Mouse (Mus musculus) v-Abl transformed pro-B cells (cell line): ENCODE data around the gene Dlk2.

ENCODE experiments used
- in situ Hi-C, 2 experiments: fragments of 400-800 bp; cut with MboI; formaldehyde crosslinking; loops; one replicate each; pipeline ENCODE4 v1.15.1; 2025; ENCODE audit not compliant: unreplicated experiment in 2 of 2

The Dlk2 gene

GRCm38 (mm10) chr17:46304184-46304583, 7.0 kb downstream of the Dlk2 start:
- in situ Hi-C loops = loop anchor here (5.0 kb wide), 1 partner anchor 37 kb away; no protein-coding TSS in a partner anchor

- in situ Hi-C loops = no loop called here
Observed at GRCm38 (mm10) chr17:46306956-46307355, 9.7 kb downstream of the Dlk2 start.

GRCm38 (mm10) chr17:46309835-46310234, 12.6 kb downstream of the Dlk2 start:
- in situ Hi-C loops = no loop called here

- in situ Hi-C loops = no loop called here
Observed at GRCm38 (mm10) chr17:46310515-46310914, 13.3 kb downstream of the Dlk2 start.

- in situ Hi-C loops = no loop called here
Observed at GRCm38 (mm10) chr17:46313135-46313715, 16.0 kb downstream of the Dlk2 start.

- in situ Hi-C loops = no loop called here
Observed at GRCm38 (mm10) chr17:46315813-46316212, 18.6 kb downstream of the Dlk2 start.

GRCm38 (mm10) chr17:46320492-46320891, 23.3 kb downstream of the Dlk2 start:
- in situ Hi-C loops = no loop called here

- in situ Hi-C loops = no loop called here
Observed at GRCm38 (mm10) chr17:46322046-46322823, 25.0 kb downstream of the Dlk2 start.

GRCm38 (mm10) chr17:46327413-46327905, 30.2 kb downstream of the Dlk2 start:
- in situ Hi-C loops = no loop called here

GRCm38 (mm10) chr17:46327906-46328534, 30.8 kb downstream of the Dlk2 start, which contains the start of gene Abcc10:
Gene Abcc10, minus strand, starts transcription at chr17:46328352.
- in situ Hi-C loops = no loop called here

GRCm38 (mm10) chr17:46328723-46329122, 31.5 kb downstream of the Dlk2 start:
- in situ Hi-C loops = no loop called here

GRCm38 (mm10) chr17:46336475-46336874, 39.3 kb downstream of the Dlk2 start:
- in situ Hi-C loops = loop anchor here in 1 of 2 experiments (5.0 to 10.0 kb wide), 2 partner anchors 51 to 168 kb away; no protein-coding TSS in a partner anchor

GRCm38 (mm10) chr17:46341208-46341607, 44.0 kb downstream of the Dlk2 start:
- in situ Hi-C loops = no loop called here

GRCm38 (mm10) chr17:46351026-46351700, 53.9 kb downstream of the Dlk2 start:
- in situ Hi-C loops = no loop called here
